Mouse (Mus musculus) cortical plate, adult 2 months (tissue): ENCODE data around the gene Foxr1.

Source experiments
- CTCF ChIP-seq: fragments of 200-500 bp; IDR thresholded peaks from 2 replicates; pipeline ENCODE4 v1.5.1; 2011; ENCODE audit warnings: mild to moderate bottlenecking, control low read depth, low read length; ENCODE audit not compliant: insufficient read depth; ENCODE audit errors: extremely low read depth
- POLR2A ChIP-seq: fragments of 200-500 bp; IDR thresholded peaks from 2 replicates; pipeline ENCODE4 v1.6.1; 2011; ENCODE audit warnings: mild to moderate bottlenecking, low read length, control low read depth; ENCODE audit not compliant: insufficient read depth; ENCODE audit errors: extremely low read depth

GRCm38 (mm10) chr9:44461950-44462349, 21.0 kb upstream of the Foxr1 start:
- TF ChIP-seq CTCF (no peak), POLR2A (no peak)
